7 mouse cellular contexts compared by ENCODE assay signal in the genomic region with DNA sequence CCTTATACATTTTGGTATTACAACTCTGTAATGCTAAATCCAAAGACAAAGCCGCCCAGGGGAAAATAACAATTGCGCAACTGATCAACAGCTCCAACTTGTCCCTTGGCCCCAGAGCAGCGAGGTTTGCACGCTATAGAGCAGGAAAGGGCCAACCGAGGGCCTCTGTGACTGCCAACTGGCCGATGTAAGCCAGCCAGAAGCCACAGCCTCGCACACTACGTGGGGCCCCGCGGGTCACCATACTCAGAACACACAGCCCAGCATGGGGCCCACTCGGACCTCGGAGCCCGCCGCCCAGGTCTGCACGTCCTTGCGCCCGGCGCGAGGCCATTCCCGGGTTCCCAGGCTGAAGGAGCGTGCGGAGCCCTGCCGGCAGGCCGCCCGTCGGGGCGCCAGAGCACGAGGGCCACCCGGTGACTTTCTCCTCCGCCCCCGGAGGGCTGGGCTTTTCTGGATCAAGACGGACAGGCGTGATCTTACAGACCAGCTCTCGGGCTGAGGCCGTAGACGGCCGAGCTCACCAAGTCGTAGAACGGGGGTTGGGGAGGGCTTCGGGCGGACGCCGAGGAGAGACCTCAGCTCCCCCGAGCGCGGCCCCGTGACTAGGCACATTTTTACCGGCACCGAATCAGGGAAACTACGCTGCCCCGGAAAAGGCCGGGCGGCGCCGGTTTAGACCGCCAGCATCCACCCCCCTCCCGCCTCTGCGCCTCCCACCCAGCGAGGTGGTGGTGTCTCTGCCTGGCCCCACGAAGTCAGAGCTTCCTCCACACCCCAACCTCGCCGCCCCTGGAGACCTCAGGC. TPM values are rescaled to one million over a fixed set of nuclear protein-coding genes. Genes with fewer than 3 reads are reported as not detected.
DNase-seq lines count a peak whose midpoint lies in the region; ATAC-seq and TF ChIP-seq lines count a peak whose summit lies in the region.

No protein-coding gene starts in this region.

- no peaks in the 10 kb centered on the region for H3K27me3 ChIP-seq in embryonic facial prominence, embryonic 13.5 days
- H3K27me3 ChIP-seq in kidney, adult 2 months (replicated peaks; ENCODE audit: control insufficient read depth, insufficient read depth, low read length): no peaks in the 10 kb centered on the region
- H3K27me3 ChIP-seq in limb, embryonic 13.5 days: no peaks in the 10 kb centered on the region
- peaks cover 5% of the 10 kb centered on the region; the same call in 1 of the 2 replicates for H3K27me3 ChIP-seq in midbrain, embryonic 16.5 days (ENCODE audit: control insufficient read depth, insufficient read depth, low read depth, low read length)

- H3K4me1 ChIP-seq in embryonic facial prominence, embryonic 13.5 days: peaks cover 41% of the 10 kb centered on the region
- peaks cover 24% of the 10 kb centered on the region for H3K4me1 ChIP-seq in kidney, adult 2 months (ENCODE audit: control insufficient read depth, insufficient read depth, low read length)
- H3K4me1 ChIP-seq in limb, embryonic 13.5 days: peaks cover 40% of the 10 kb centered on the region
- H3K4me1 ChIP-seq in midbrain, embryonic 16.5 days (ENCODE audit: control insufficient read depth, insufficient read depth, low read length): peaks cover 9% of the 10 kb centered on the region; the same call in 1 of the 2 replicates

- no peak for TF ChIP-seq CTCF in kidney, adult 2 months (conservative IDR thresholded peaks at IDR 0.05; ENCODE audit: insufficient read depth, insufficient read length, low read depth, low read length)

- peak overlapping the region; percentile 91 for H3K9ac ChIP-seq in embryonic facial prominence, embryonic 13.5 days
- peak overlapping the region; percentile 84 for H3K9ac ChIP-seq in limb, embryonic 13.5 days
- peak overlapping the region; percentile 67 for H3K9ac ChIP-seq in midbrain, embryonic 16.5 days (ENCODE audit: low read depth, low read length)

- no peaks in the 10 kb centered on the region for H3K36me3 ChIP-seq in embryonic facial prominence, embryonic 13.5 days
- no peaks in the 10 kb centered on the region; the same call in 1 of the 2 replicates for H3K36me3 ChIP-seq in kidney, adult 2 months (ENCODE audit: control insufficient read depth, insufficient read depth, low read length)
- H3K36me3 ChIP-seq in limb, embryonic 13.5 days: no peaks in the 10 kb centered on the region
- no peaks in the 10 kb centered on the region for H3K36me3 ChIP-seq in midbrain, embryonic 16.5 days (ENCODE audit: control insufficient read depth, insufficient read depth, low read length)

- no peaks in the 10 kb centered on the region for H3K9me3 ChIP-seq in embryonic facial prominence, embryonic 13.5 days
- no peaks in the 10 kb centered on the region for H3K9me3 ChIP-seq in limb, embryonic 13.5 days
- no peaks in the 10 kb centered on the region for H3K9me3 ChIP-seq in midbrain, embryonic 16.5 days (replicated peaks; ENCODE audit: control insufficient read depth, low read length, poor library complexity, severe bottlenecking)

- peak overlapping the region; percentile 77 for H3K4me2 ChIP-seq in embryonic facial prominence, embryonic 13.5 days
- H3K4me2 ChIP-seq in limb, embryonic 13.5 days (replicated peaks): peak overlapping the region; percentile 80
- H3K4me2 ChIP-seq in midbrain, embryonic 16.5 days (ENCODE audit: low read length): peak overlapping the region; percentile 72

- DNase-seq in adrenal gland, postnatal 25 days: peak; percentile 90
- peak; percentile 97 for DNase-seq in heart, adult 18-20 months
- peak; percentile 98 for DNase-seq in kidney, adult 2 months
- DNase-seq in spleen, postnatal 10 days (ENCODE audit: low spot score in 2 of 2): peak; percentile 89 to 91

- peak; percentile 76 for ATAC-seq in embryonic facial prominence, embryonic 13.5 days (ENCODE audit: insufficient number of reproducible peaks, insufficient read depth, low FRiP score, low TSS enrichment, low read depth)
- ATAC-seq in limb, embryonic 13.5 days (ENCODE audit: low FRiP score, low read depth): peak; percentile 55
- peak; percentile 82 for ATAC-seq in midbrain, embryonic 16.5 days

- peak overlapping the region; percentile 98 for H3K27ac ChIP-seq in embryonic facial prominence, embryonic 13.5 days
- H3K27ac ChIP-seq in kidney, adult 2 months (ENCODE audit: insufficient read depth, low read depth, low read length): peak overlapping the region; percentile 99
- peak overlapping the region; percentile 95 for H3K27ac ChIP-seq in limb, embryonic 13.5 days
- H3K27ac ChIP-seq in midbrain, embryonic 16.5 days (ENCODE audit: low read length): peak overlapping the region; percentile 67

- peak overlapping the region; percentile 83 for H3K4me3 ChIP-seq in embryonic facial prominence, embryonic 13.5 days
- peak overlapping the region; percentile 74 for H3K4me3 ChIP-seq in kidney, adult 2 months (ENCODE audit: insufficient read depth, low read depth, low read length)
- H3K4me3 ChIP-seq in limb, embryonic 13.5 days: peak overlapping the region; percentile 60
- peak overlapping the region; percentile 50 for H3K4me3 ChIP-seq in midbrain, embryonic 16.5 days (ENCODE audit: low read depth, low read length)

- TF ChIP-seq POLR2A in kidney, adult 2 months (IDR thresholded peaks at IDR 0.05; ENCODE audit: low read depth, low read length): peak; percentile 88

- under 1% methylated on average over 62 of the region's 62 CpGs for WGBS in embryonic facial prominence, embryonic 13.5 days
- WGBS in kidney, adult 2 months: 1% methylated on average over 62 of the region's 62 CpGs
- WGBS in limb, embryonic 13.5 days: 0% methylated on average over 58 of the region's 62 CpGs
- under 1% methylated on average over 50 of the region's 62 CpGs for WGBS in midbrain, embryonic 16.5 days

RNA-seq across cellular contexts. Expression of a gene that starts 0.9 kb away (rescaled TPM):
- total RNA-seq in adrenal gland, postnatal 25 days (2021): 106 TPM in 2 replicates
- polyA plus RNA-seq in embryonic facial prominence, embryonic 13.5 days (2015; fragmentation: Nextera tagmentation; extraction: Ambion mirVana): 39.4 and 41.5 TPM in 2 replicates
- 10 to 100 TPM; 58.8 to 61.7 TPM for total RNA-seq in heart, adult 18-20 months (2021)
- 58.0 and 59.5 TPM in 2 replicates for polyA plus RNA-seq in kidney, adult 2 months (2012; rRNA removed)
- 32.7 and 34.1 TPM in 2 replicates for polyA plus RNA-seq in limb, embryonic 13.5 days (2015; fragmentation: Nextera tagmentation; extraction: Ambion mirVana)
- polyA plus RNA-seq in midbrain, embryonic 16.5 days (2015; fragmentation: Nextera tagmentation; extraction: Ambion mirVana): 9.3 and 9.8 TPM in 2 replicates

RNA-seq across cellular contexts. Expression of a gene that starts 44.5 kb away (rescaled TPM):
- 426 and 454 TPM in 2 replicates for total RNA-seq in adrenal gland, postnatal 25 days (2021)
- 269 and 343 TPM in 2 replicates for polyA plus RNA-seq in embryonic facial prominence, embryonic 13.5 days (2015; fragmentation: Nextera tagmentation; extraction: Ambion mirVana)
- total RNA-seq in heart, adult 18-20 months (2021): 100 to 1,000 TPM; 157 to 174 TPM
- 16.2 and 34.0 TPM in 2 replicates for polyA plus RNA-seq in kidney, adult 2 months (2012; rRNA removed)
- polyA plus RNA-seq in limb, embryonic 13.5 days (2015; fragmentation: Nextera tagmentation; extraction: Ambion mirVana): 344 and 364 TPM in 2 replicates
- polyA plus RNA-seq in midbrain, embryonic 16.5 days (2015; fragmentation: Nextera tagmentation; extraction: Ambion mirVana): 169 and 217 TPM in 2 replicates

Comparison
In these comparisons a context has a peak if more than half of its experiments do, and no peak if none do; other contexts are left out.
1. Peak in every context shown above with its lines: DNase-seq, ATAC-seq, H3K4me3 ChIP-seq and H3K27ac ChIP-seq.